In genomic region chr4:44119410-44120201, GRCm38 (mm10) we compare ENCODE assay signal across 8 mouse cellular contexts. TPM values are rescaled to one million over a fixed set of nuclear protein-coding genes. Genes with fewer than 3 reads are reported as not detected.
DNase-seq lines count a peak whose midpoint lies in the region; ATAC-seq and TF ChIP-seq lines count a peak whose summit lies in the region.

No protein-coding gene starts in this region.

- H3K4me1 ChIP-seq in E14TG2a.4 (replicated peaks; ENCODE audit: low read depth, low read length) = peaks cover 14% of the 10 kb centered on the region

- ATAC-seq in monocyte, adult 5-6 weeks (replicated peaks; ENCODE audit: insufficient number of reproducible peaks, low FRiP score, low TSS enrichment, poor library complexity, severe bottlenecking) = no peak; the same call in 1 of the 2 replicates

- no peaks in the 10 kb centered on the region for H3K9me3 ChIP-seq in E14TG2a.4 (ENCODE audit: low read length)

- 0 out of 2 replicates have a peak, but pooled peaks cover under 1% of the 10 kb centered on the region for H3K36me3 ChIP-seq in E14TG2a.4 (ENCODE audit: insufficient read depth, low read length)

- peak; percentile 72 for DNase-seq in kidney, adult 9 months
- DNase-seq in kidney, adult 18-20 months = no peak
- DNase-seq in T-cell, adult 2 months (ENCODE audit: low spot score) = peak; percentile 21
- peak; percentile 46 for DNase-seq in hindlimb bud, embryonic 11.5 days (ENCODE audit: extremely low spot score, low read depth, low spot score)
- no peak for DNase-seq in frontal cortex, postnatal 14 days (ENCODE audit: low spot score in 2 of 2)
- no peak for DNase-seq in ovary, postnatal 36 days (ENCODE audit: low spot score)

- no peak overlapping the region for H3K4me3 ChIP-seq in E14TG2a.4 (replicated peaks; ENCODE audit: low read length)

- 0 out of 2 replicates have a peak, but pooled peaks cover 2% of the 10 kb centered on the region for H3K27me3 ChIP-seq in E14TG2a.4 (ENCODE audit: insufficient read depth, low read length)

- TF ChIP-seq CTCF in E14TG2a.4 (conservative IDR thresholded peaks at IDR 0.05; ENCODE audit: low read length) = peak; percentile 57

RNA-seq across cellular contexts. Expression of gene Gne, which starts 35.6 kb away (rescaled TPM):
- 12.7 to 24.4 TPM (median 19.1 TPM) in 3 replicates for total RNA-seq in monocyte, adult 5-6 weeks (2017)

Comparison
In these comparisons a context has a peak if more than half of its experiments do, and no peak if none do; other contexts are left out.
1. DNase-seq: peak in kidney, adult 9 months (single experiment), T-cell, adult 2 months (single experiment) and hindlimb bud, embryonic 11.5 days (single experiment); none in kidney, adult 18-20 months (single experiment), frontal cortex, postnatal 14 days (0 of 2) and ovary, postnatal 36 days (single experiment).